Mouse (Mus musculus): ENCODE results near the gene Htr3a. TPM values are rescaled to one million over a fixed set of nuclear protein-coding genes. Genes with fewer than 3 reads are reported as not detected.

Gene Htr3a
- polyA plus RNA-seq (2012; rRNA removed), result 0.01 TPM in 1 of 2 replicates, not detected in the other

DNA sequence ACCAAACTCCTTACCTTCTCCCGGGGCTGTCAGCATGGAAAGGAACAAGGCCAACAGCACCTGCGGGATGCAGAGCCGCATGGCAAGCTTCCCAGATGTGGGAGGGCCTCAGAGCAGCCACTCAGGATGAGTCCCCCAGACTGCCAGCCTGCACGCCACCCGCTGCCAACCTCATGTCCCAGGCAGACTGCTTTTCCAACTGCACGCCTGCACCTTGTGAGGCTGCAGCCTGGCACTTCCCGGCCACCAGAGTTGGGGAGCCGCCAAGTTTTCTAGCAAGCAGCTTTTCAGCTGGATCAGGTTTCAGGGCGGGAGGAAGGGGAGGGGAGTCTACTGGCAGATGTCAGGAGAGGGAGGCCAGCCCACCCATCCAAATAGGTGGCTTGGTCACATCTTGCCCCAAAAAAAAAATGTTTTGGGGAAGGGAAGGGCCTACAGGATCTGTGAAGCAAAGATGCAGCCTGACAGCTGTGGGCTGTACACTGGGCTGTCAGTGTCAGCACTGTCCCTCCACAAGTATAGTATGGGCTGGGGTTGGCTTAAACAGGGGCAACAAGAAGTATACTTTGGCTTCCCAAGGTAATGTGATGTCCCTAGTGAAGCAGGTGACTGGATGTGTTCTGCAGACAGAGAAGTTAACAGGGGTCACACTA lies at the start of gene Htr3a:
Gene Htr3a (minus strand): TSS at position 215 of the 653 bp plus-strand sequence.

Other genes with a start within 250 kb of the Htr3a start
- gene Zbtb16, start 74.9 kb downstream of the Htr3a start, polyA plus RNA-seq (2012; rRNA removed), result 0.27 and 0.32 TPM in 2 replicates
- not detected in 2 replicates for gene Htr3b, start 53.9 kb upstream of the Htr3a start, polyA plus RNA-seq (2012; rRNA removed)
- gene Usp28, start 74.3 kb upstream of the Htr3a start, polyA plus RNA-seq (2012; rRNA removed), result 2.6 and 4.2 TPM in 2 replicates
- 17.3 and 20.4 TPM in 2 replicates for gene Zw10, start 144.5 kb upstream of the Htr3a start, polyA plus RNA-seq (2012; rRNA removed)
- gene Tmprss5, start 170.2 kb upstream of the Htr3a start, polyA plus RNA-seq (2012; rRNA removed), result 0.01 and 0.02 TPM in 2 replicates

Measured in liver, embryonic 14 days (tissue).